Mouse (Mus musculus) cerebellum, adult 18-20 months (tissue): ENCODE results near the gene Gm28051.

Experiments
- DNase-seq, 2 experiments: peaks; one replicate each; pipeline ENCODE4 v3.0.0; 2021

The Gm28051 gene

DNA sequence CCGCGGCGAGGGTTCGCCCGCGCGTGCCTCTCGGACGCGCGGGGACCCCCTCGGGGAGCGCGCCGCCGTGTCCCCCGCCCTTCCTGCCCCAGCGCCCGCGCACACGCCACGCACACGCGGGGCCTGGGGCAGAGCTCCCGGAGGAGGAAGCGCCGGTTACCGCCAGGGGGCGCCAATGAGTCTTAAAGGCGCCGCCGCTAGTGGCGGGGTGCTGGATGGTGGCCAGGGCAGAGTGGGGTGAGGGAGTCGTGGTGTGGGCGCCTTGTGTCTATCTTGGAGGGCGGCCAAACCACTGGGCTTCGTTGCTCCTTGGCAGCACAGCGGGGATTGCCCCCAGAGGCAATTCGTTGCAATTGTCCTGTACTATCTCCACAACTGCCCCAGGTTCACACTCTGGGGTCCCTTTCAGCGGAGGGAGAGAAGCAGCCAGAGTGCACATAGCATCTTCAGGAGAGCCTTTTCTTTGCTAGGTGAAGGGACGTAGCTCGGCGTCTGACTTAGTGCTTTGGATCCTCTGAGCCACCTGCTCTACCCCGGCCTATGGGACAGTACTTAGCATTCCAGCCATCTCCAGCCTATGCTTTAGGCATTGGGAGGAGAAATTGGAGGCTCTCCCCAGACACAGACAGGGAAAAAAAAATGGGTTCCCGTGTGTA lies 52.2 kb downstream of the Gm28051 start:
- peak; percentile 90 to 97 for DNase-seq

DNA sequence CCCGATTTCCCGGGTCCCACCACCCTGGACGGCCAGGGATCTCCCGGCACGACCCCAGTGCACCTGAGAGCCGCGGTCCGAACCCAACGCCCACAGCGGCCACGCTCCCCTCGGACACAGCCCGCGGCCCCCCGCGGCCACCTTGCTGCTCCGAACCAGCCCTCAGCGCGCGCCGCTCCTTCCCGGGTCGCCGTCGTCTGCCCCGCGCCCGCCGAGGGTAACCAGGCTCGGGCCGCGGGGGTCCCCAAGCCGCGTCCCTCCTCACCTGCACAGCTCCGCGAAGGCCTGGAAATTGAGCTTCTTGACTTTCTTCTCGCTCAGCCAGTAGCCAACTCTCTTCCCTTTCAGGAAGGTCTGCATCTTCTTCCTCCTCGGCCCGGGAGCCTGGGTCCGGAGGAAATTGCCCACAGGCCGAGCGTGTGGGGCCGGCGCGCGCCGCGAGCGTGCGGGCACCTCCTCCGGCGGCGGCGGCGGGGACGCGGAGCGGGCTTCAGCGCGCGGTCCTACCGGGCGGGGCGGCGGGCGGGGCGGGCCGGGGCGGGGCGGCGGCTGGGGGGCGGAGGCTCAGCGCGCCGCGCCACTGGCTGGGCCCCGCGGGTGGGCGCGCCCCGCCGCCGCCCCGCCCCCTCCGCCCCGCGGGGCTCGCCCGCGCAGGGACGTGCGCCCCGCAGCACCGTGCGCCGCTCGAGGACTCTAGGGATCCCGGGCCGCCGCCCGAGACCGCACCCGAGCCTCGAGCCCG lies 52.9 kb downstream of the Gm28051 start, which contains the start of gene Itpk1:
TSS of gene Itpk1 (minus strand) at position 474 of the 742 bp plus-strand sequence.
- DNase-seq = peak; percentile 69 to 82

DNA sequence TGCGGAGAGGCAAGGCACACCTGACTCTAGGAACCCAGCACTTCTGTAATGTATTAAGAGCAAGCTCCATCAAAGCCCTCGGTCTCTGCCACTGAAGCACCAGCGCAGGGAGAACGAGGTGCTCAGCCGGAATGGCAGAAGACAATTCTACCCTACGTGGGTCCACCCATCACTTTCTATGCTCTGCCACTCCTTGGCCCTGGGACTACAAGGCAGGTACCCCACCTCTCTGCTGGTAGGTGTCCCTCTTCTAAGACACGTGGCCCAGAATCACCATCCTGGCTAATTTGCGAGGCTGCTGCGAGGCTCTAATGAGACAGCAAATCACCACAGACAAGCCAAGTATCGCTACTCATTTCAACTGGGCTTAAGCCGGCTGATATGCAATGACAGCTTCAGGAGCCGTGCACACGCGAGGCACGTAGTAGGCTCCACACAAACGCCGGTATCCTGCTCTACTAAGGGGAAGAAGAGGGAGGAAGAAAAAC lies 53.6 kb downstream of the Gm28051 start:
- peak in 1 of 2 experiments; percentile 55 for DNase-seq

DNA sequence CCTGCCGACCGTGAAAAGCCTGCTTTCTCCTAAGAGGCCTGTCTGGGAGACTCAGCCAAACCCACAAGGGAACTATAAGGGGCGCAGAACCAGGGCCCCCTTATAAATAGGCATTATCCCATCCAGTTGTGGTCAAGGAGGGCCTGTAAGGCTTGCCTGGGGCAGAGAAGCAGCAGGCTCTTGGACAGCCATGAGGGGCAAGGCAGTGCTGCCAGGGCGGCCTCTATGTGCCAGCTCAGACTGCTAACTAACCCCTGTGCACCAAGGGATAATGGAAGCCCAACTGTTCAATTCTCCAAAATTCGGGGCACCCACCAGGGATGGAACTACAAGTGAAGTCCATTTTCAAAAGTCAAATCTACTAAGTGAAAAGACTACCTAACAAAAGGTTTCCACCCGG lies 54.1 kb downstream of the Gm28051 start:
- peak; percentile 57 to 64 for DNase-seq

DNA sequence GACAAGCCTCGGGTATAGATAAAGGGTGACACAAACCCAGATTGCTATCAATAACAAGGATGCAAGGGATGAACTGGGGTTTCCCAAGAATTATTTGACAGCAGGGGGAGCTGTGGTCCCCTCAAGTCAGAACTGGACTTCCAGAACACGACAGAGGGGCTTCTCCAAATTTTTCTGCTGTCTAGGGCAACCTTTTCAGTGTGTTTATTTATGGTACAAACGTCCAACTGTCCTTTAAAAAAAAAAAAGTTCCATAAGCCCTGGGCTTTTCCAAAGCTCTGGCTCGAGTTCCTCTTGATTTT lies 54.5 kb downstream of the Gm28051 start:
- DNase-seq = peak; percentile 67

DNA sequence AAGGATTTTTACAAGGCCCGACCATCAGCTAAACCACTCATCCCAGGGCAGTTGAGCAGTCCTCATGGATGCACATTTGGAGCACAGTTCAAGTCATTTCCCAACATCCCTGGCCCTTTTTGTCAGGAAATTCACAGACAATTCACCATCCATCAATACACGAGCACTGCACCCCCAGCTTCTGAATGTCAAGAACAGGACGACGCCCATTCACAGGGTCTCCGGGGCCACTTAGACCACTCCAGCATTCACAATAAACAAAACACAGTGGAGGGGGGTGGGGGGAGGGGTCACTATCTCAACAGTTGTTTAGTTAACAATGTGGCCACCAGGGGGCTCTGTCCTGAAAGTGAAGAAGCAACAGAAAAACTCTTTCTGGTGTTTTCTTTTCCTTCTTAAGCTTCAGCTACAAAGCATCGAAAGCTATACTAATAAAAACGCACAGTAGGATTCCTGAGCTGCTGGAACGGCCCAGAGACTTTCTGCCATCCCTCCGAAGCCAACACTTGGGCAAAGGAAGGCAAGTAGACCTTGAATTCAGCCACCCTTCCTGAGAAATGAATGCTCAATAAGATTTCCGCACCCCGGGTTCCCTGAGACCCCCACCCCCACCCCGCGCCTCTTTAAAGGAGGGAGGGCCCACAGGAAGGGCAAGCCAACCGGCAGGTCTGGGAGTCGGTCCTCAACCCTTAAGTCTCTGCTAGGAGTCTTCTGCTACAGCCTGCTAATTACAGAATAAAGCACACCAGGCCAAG lies 55.0 kb downstream of the Gm28051 start:
- peak; percentile 86 to 88 for DNase-seq

DNA sequence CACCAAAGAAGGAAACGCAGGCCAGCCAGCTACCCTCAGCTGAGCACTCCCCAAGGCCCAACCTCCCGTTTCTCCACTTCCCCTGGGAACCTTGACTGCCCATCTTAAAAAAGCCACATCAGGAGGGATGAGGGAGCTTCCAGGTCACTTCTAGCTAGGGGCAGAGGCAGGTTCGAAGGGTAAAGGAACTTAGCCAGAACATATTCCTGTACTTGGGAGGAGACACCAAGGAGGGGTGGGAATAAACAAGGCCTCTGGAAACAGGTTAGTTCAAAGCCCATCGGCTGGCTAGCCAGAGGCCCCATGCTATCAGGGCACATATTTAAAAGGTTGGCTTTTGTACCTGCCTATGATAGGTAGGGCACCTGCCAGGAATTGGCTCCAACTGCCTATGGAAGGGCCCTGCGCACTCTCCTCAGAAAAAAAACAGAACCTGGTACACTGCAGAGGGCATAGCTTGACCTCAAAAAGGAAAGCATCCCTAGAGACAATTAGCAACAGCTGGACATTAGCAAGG lies 55.8 kb downstream of the Gm28051 start:
- no peak for DNase-seq

DNA sequence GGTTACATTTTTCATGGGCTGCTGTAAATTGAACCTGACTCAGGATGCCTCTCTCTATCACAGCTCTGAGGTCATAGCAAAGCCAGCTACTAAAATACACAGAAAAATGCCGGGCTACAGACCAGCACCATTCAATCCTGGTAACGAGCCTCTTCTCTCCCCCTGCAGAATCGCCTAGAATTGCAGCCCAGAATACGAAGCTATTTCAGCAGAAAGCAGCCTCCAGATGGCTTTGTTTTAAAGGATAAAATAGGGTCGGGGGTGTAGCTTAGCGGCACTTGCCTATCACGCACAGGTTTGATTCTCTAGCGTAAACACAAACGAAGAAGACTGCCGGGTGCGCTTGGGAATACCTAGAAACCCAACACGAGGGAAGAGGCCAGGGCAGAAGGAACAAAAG lies 57.1 kb downstream of the Gm28051 start:
- DNase-seq = no peak

DNA sequence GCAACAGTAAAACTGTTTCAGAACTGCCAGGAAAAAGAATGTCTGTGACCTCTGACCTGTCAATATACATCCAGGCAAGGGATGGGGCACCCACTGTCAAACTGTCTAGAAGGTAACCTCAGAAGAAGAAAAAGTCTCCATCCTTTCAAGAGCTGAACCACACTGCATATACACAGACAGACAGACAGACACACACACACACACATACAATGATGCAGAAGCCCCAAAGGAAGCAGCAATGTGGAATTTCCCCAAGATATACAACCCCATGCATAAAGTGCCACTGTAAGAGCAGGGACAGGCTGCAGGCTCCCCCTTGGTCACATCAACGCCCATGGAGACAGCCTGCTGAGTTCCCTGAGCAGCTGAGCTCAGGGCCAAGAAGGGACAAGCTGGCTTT lies 58.4 kb downstream of the Gm28051 start:
- DNase-seq = no peak

DNA sequence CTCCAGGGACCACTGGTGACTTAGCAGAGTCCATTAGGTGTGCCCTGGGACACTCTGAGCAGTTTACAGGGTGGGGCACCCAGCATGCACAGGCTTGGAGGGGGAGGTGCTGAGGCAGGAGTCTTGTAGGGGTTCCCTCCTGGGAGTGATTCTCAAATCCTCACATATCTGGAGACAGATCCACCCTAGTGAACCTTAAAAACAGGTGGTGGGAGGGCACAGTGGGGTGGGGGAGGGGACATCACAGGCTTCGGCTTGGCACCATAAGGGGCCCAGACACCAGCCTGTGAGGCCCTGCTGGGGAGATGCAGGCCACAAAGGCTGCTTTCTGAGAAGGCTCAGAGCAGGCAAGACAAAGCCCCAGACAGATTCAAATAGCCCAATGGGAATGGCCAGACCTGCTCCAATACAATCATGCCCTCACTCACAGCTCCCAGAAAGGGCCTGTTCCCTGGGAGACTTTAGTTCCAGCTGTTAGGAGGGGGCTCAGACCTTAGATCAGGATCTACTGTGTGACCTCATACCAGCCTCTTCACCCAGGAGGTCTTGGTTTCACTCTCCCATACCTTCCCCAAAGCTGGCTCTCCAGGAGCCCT lies 59.4 kb downstream of the Gm28051 start:
- DNase-seq = no peak

DNA sequence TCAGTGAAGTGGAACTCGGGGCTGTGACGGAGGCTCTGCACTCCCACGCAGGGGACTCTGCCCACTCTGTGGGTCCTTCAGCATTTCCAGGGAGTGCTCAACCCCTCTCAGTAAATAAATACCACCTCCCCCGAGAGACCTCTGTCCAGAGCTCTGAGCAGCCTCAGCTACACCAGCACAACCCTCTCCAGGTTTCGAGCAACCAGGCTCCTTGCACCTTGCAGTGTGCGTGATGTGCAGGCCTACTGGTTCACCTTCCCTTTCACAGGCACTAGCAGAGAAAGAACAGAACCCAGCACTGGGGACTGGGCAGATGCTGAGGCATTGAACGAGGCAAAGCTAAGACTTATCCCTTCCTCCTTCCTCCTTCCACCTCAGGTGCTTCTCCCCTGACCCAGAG lies 60.2 kb downstream of the Gm28051 start:
- DNase-seq = no peak

DNA sequence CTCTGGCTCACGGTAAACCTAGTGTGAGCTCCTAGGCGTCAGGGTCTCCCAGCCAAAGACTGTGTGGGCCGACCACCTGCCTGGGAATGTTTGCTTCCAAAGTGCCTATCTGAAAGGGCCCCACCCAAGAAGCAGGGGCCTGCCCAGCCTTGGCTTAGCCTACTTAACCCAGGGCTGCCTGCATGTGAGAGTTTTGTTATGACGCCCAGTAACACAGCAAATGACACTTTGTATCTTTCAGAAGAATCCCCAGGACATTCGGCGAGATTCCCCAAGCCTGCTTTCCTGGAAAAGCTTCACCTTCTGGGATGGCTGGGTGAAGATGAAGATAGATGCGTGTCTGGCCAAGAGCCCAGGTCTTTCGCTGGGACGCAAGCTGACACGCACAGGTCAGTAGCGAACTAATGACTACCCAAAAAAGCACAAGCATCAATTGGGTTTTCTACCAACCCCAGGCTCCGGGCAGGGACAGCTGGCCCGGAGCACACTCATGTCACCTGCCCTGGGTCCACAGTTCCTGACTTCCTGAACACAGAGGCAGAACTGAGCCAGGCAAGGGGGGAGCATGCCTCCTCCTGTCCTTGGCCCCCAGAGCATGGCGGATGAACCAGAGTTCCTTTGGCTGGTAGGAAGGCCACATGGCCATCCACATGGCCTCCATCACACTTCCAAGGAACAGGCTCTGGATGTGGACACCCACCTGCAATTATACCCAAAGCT lies 60.8 kb downstream of the Gm28051 start:
- peak in 1 of 2 experiments; percentile 55 for DNase-seq

DNA sequence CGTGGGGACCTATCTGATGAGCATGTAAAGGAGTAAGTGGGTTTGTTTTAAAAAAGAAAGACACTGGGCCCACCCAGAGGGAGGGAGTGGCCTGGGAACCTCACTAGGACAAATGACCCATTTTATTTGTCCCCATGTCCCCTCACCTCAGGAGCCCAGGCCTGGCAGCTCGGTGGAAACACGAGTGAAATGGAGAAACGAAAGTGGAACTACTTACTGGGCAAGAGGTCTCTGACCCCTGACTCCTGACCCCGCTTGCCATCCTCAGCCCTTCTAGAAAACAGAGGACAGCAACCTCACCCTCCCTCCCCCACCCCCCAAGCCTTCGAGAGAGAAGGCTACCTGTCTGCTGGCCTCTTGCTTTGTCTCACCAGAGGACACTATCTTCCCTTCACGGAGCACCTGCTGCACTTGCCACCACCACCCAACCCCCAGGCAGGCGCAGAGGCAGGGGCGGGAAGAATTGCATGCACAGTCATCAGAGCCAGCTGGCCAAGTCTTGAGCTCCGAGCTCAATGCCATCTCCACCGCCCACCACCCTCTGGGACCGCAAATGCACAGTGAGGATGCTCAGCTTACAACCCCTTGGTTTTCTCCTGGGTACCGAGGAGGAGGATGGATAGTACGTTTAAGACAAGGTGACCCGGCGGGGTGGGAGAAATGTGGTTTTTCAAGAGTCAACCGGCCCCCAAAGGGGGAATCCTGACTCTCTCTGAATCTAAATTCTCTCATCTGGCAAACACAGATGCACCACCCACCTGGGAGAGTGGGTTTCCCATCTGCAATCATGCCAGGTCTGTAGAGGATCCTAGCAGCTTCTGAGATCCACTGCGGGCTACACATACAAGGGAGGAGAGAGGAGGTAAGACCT lies 62.0 kb downstream of the Gm28051 start:
- DNase-seq = peak in 1 of 2 experiments; percentile 46

DNA sequence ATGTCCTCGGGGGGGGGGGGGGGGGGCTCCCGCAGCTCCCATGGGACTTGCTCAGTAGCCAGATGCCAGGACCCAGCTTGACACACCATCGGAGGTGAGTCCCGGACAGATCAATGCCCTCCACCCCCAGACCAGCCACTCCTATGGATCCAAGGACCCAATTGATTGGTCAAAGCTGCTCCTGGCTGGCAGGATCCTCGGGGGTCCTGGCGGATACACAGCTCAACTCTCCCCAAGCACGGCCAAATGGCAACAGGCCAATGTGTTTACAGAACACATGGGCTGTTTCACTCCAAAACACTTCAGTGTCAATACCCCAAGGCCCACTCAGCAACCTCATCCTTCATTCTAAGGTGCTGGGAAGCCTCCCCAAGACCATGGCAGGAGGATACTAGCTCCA lies 65.8 kb downstream of the Gm28051 start:
- DNase-seq = no peak

DNA sequence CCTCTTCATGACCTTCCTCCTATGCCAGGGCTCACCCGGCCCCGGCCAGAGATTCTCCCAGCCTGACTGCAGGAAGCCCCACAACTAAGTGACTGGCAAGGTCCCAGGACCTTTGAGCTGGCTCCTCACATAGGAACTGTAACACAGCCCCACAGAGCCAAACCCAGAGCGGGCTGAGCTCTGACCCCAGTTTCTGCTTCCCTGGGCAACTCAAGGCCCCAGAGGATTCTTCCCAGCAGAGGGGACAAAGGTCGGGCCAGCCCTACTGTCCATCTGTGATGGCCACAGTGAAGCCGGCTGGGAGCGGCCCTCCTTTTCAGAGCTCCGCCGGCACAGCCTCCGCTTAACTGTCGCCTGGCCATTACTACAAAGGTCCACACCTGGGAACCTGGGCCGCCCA lies 66.4 kb downstream of the Gm28051 start:
- DNase-seq = peak in 1 of 2 experiments; percentile 53

DNA sequence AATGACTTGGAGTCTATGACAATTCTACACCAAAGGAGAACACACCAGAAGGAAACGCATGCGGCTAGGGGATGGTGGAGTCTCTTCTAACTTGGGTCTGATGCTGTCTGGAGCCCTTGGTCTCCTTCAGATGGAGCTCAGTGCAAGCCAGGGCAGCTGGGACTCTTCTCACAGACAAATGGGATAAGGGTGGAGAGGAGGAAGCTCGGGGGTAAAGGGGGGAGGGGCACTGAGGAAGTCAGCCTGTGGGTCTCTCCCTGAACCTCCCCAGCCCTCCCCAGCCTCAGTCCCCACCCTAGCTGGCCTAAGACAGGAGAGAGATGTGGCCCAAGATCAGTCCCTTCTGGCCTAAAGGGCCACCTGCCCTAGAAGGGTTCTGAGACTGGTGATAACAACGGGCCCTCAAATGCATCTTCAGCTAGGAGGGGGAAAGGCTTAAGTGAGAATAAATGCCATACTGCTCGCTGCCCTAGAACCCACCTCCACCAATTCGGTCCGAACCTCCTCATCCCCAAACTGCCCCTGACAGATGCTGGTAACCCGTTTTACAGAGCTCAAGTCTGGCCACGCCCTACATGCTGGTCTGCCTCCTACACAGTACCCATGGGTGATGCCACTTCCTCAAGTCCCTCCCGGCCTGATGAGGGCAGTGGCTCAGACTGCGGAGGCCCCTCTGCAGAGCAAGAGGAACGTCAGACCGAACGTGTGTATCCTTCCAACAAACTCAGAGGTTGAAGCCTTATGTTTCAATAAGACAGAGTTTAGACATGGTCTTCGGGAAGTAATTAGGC lies 67.6 kb downstream of the Gm28051 start:
- DNase-seq = no peak

DNA sequence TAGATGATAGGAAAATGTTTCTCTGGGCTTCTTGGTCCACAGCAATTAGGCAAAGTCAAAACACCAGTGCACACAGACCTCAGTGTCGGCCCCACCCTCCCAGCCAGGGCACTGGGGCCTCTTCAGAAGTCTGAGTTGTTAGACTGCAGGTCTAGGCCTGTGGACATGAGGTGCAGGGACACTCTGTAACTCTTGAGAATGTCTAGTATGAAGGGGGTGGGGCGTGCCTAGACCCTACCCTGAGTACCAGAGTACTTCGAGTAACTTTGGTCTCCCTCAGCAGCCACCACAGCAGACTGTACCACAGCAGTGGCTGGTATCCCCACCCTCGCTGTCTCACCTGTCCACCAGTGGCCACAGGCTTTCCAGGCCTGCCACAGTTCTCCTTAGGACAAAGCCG lies 71.2 kb downstream of the Gm28051 start:
- DNase-seq = no peak

DNA sequence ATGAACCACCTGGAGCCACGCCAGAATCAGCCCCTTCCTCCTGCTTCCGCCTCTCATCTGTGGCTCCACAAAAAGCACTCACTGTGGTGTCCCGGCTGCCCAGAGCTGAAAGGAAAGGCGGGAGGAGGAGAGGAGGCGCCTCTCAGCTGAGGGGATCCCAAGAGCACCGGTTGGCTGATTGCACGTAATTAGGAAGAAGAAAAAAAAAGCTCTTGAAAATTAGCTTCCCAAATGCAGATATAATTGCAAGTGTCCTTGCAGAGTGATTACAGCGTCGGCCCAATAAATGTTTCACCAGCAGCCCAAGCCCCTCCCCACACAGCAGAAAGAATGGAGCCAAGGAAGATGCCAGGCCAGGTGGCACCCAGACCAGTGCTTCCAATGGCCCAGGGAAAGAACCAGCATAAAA lies 72.0 kb downstream of the Gm28051 start:
- DNase-seq = no peak

DNA sequence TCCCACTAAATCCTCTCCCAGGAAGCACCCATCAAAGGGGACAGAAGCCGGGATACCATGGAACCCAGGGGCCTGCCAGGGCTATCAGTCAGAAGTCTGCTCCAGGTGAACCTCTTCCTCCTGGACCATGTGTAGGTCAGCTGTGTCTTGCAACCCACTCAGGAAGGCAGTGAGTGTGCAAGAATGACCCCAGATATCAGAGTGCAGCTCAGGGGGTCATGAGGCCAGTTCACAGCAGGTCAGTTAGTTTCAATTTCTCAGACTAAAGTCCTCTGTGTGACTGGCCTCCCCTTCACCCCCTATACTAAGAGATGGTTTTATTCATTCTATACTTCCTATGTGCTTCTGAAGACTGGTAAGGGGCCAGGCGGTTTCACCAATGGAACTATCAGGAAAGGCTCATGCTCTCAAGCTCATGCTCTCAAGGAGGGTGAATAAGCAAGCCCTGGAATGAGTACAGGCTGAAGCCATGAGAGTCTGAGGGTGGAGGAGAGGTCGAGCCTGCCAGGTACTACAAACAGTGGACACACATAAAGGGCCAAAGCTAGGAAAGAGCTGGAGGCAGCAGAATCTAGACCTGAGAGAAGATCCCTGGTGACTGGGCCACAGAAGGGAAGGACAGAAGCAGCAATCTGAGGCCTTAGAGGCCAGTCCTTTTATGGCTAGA lies 72.7 kb downstream of the Gm28051 start:
- no peak for DNase-seq

DNA sequence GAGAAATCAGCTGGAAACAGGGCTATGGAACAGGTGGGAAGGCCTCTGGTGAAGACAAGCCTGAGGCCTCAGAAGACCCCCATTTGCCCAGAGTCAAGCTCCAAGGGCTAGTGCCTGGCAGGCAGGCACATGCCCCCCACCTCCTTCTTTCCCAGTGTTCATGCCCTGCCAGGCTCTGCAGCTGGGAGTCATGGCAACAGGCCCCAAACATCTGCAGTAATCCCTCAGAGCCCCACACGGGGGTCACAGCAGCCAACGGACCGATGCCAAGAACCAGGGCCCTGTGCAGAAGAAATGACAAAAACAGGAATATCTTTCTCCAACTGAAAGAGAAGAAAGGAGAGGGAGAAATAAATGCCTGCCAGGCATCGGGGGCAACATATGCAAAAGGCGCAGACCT lies 73.6 kb downstream of the Gm28051 start:
- no peak for DNase-seq
